Mouse (Mus musculus): ENCODE measurements at regions not wholly inside any gene's neighbourhood (a gene's known extent, or its start where the extent isn't known, plus 50 kb on each side); places are given as distances from the start of the nearest gene placed in this dataset.

GRCm38 (mm10) chrX:140164859-140165258 lies 102.2 kb downstream of the Pih1h3b start:
- DNase-seq (ENCODE audit: low spot score): no peak

GRCm38 (mm10) chrX:140165966-140166365 lies 103.3 kb downstream of the Pih1h3b start:
- no peak for DNase-seq (ENCODE audit: low spot score)

GRCm38 (mm10) chrX:140179850-140180249 lies 117.2 kb downstream of the Pih1h3b start:
- DNase-seq (ENCODE audit: low spot score): no peak

GRCm38 (mm10) chrX:140183003-140183402 lies 120.3 kb downstream of the Pih1h3b start:
- DNase-seq (ENCODE audit: low spot score): no peak

- no peak for DNase-seq (ENCODE audit: low spot score)
Measured at GRCm38 (mm10) chrX:140203676-140204075, 138.4 kb upstream of the Frmpd3 start.

- no peak for DNase-seq (ENCODE audit: low spot score)
Measured at GRCm38 (mm10) chrX:140208791-140209190, 133.3 kb upstream of the Frmpd3 start.

GRCm38 (mm10) chrX:140212644-140213361 lies 129.3 kb upstream of the Frmpd3 start:
- DNase-seq (ENCODE audit: low spot score): no peak

GRCm38 (mm10) chrX:140214198-140214849 lies 127.7 kb upstream of the Frmpd3 start:
- DNase-seq (ENCODE audit: low spot score): no peak

GRCm38 (mm10) chrX:140255790-140256189 lies 86.3 kb upstream of the Frmpd3 start:
- no peak for DNase-seq (ENCODE audit: low spot score)

GRCm38 (mm10) chrX:140269742-140270457 lies 72.2 kb upstream of the Frmpd3 start:
- DNase-seq (ENCODE audit: low spot score): no peak

GRCm38 (mm10) chrX:140277327-140277947 lies 64.6 kb upstream of the Frmpd3 start:
- DNase-seq (ENCODE audit: low spot score): no peak

- no peak for DNase-seq (ENCODE audit: low spot score)
Measured at GRCm38 (mm10) chrX:140277978-140278729, 63.9 kb upstream of the Frmpd3 start.

- peak; percentile 42 for DNase-seq (ENCODE audit: low spot score)
Measured at GRCm38 (mm10) chrX:140279266-140279665, 62.8 kb upstream of the Frmpd3 start.

GRCm38 (mm10) chrX:140280016-140280415 lies 62.0 kb upstream of the Frmpd3 start:
- DNase-seq (ENCODE audit: low spot score): no peak

All from testis, postnatal 10 days (tissue).